Mouse (Mus musculus) C2C12 (cell line): ENCODE results near the gene Cmss1.

ENCODE experiments used
- CEBPB ChIP-seq: IDR thresholded peaks from one replicate; pipeline ENCODE4 v1.6.1; 2011; ENCODE audit warnings: low read depth, mild to moderate bottlenecking, control low read depth, moderate library complexity
- CTCF ChIP-seq: IDR thresholded peaks from one replicate; pipeline ENCODE4 v1.5.1; 2011; ENCODE audit not compliant: control insufficient read depth, insufficient read depth, insufficient read length
- USF1 ChIP-seq: IDR thresholded peaks from one replicate; pipeline ENCODE4 v1.6.1; 2011; ENCODE audit warnings: low read depth, mild to moderate bottlenecking, control low read depth, moderate library complexity

- TF ChIP-seq CTCF: no peak
- TF ChIP-seq CEBPB: no peak
- no peak for TF ChIP-seq USF1
Observed at GRCm38 (mm10) chr16:57585201-57585600, 21.5 kb downstream of the Cmss1 start.
